Mouse (Mus musculus): Measurements from ENCODE around the gene Rprd1b.

DNA sequence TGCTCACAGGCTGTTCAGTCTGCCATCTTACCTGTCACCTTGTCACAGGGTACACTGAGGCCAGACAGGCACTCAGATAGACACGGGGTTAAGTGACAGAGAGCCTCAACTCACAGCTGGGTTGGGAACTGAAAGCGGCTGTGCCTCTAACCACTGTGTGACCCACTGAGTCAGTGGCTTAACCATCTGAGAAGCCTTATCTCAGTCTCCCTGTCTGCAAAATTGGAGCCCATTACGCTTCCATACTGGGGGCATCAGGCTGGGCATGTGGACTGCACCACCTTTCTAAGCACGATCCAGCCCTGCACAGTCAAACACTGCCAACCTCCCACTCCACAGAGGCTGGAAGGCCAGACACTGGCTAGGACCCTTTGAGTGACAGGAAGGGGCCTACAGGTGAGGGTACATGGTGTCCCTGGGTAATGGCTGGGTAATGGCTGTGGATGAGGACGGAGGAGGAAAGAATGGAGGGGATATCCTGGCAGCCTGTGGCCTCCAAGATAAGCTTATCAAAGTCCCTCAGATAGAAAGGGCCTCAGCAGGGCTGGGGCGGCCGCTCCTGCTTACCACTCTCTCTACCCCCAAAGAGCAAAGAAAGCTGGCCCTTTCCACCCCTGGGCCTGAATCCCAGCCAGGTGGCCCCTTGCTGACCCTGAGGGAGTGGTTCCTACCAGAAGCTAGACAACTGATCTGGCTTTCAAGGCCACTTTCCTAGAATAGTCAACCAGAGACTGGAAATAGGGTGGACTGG lies 113.6 kb downstream of the Rprd1b start:
- no peak for TF ChIP-seq CTCF (IDR thresholded peaks at IDR 0.05; ENCODE audit: low read depth, low read length)
- no peak for TF ChIP-seq POLR2A (IDR thresholded peaks at IDR 0.05; ENCODE audit: borderline replicate concordance, low read depth, low read length)
